Comparison of ENCODE assay signal across 19 mouse cellular contexts in genomic region chr2:120464732-120465396, GRCm38 (mm10). TPM values are rescaled to one million over a fixed set of nuclear protein-coding genes. Genes with fewer than 3 reads are reported as not detected.
A peak's percentile ranks its signal among the peaks of the same experiment; 100 is the strongest.
DNase-seq lines count a peak whose midpoint lies in the region; ATAC-seq and TF ChIP-seq lines count a peak whose summit lies in the region.
"Had no signal": no experiment of that assay in that cellular context is flagged by ENCODE, and none has a peak within 500 bp of the region (broad histone marks: within the 10 kb centered on the region; RNA-seq: fewer than 3 reads in every experiment).

No protein-coding gene starts in this region.

- H3K27ac ChIP-seq in midbrain, embryonic 11.5 days (ENCODE audit: low read depth, low read length) = no peak overlapping the region
- H3K27ac ChIP-seq in midbrain, embryonic 16.5 days (ENCODE audit: low read length) = no peak overlapping the region
- peak overlapping the region; percentile 72; the same call in 1 of the 2 replicates for H3K27ac ChIP-seq in cortical plate, adult 2 months (ENCODE audit: insufficient read depth, low read length)
- H3K27ac ChIP-seq: embryonic facial prominence, embryonic 15.5 days; forebrain, embryonic 12.5 days had no signal

- H3K79me2 ChIP-seq in myocyte (ENCODE audit: control insufficient read depth, insufficient read depth) = no peaks in the 10 kb centered on the region

- TF ChIP-seq POLR2A in cortical plate, adult 2 months (IDR thresholded peaks at IDR 0.05; ENCODE audit: extremely low read depth, insufficient read depth, low read length) = no peak
- no peak for TF ChIP-seq POLR2A in myocyte (IDR thresholded peaks at IDR 0.05; ENCODE audit: insufficient read length, low read depth)

- H3K4me3 ChIP-seq in midbrain, embryonic 11.5 days (ENCODE audit: low read depth, low read length) = no peak overlapping the region
- H3K4me3 ChIP-seq in midbrain, embryonic 16.5 days (ENCODE audit: low read depth, low read length) = no peak overlapping the region
- H3K4me3 ChIP-seq in cortical plate, adult 2 months (ENCODE audit: insufficient read depth, low read length) = no peak overlapping the region
- peak overlapping the region; percentile 8 for H3K4me3 ChIP-seq in myocyte
- H3K4me3 ChIP-seq: embryonic facial prominence, embryonic 15.5 days; forebrain, embryonic 12.5 days had no signal

- WGBS in midbrain, embryonic 11.5 days = 88% methylated on average over 2 of the region's 2 CpGs
- WGBS in midbrain, embryonic 16.5 days = 94% methylated on average over 2 of the region's 2 CpGs

- DNase-seq in midbrain, embryonic 11.5 days (ENCODE audit: low spot score, missing footprints) = peak; percentile 28
- DNase-seq in lung, postnatal 10 days = peak; percentile 25
- DNase-seq in cerebellum, postnatal 4 days (ENCODE audit: low spot score in 2 of 2) = no peak
- no peak for DNase-seq in cerebellum, postnatal 14 days
- DNase-seq: adrenal gland, adult 8-10 months; cerebellum, adult 2 months; heart, postnatal 4 days; kidney, adult 2 months; kidney, postnatal 25 days; right cerebral cortex, postnatal 25 days had no signal

- H3K4me1 ChIP-seq in midbrain, embryonic 11.5 days (ENCODE audit: control insufficient read depth, insufficient read depth, low read length) = no peaks in the 10 kb centered on the region
- H3K4me1 ChIP-seq in midbrain, embryonic 16.5 days (ENCODE audit: control insufficient read depth, insufficient read depth, low read length) = no peaks in the 10 kb centered on the region
- no peaks in the 10 kb centered on the region for H3K4me1 ChIP-seq in cortical plate, adult 2 months (ENCODE audit: control insufficient read depth, insufficient read depth, low read length)
- H3K4me1 ChIP-seq: embryonic facial prominence, embryonic 15.5 days; forebrain, embryonic 12.5 days had no signal

- H3K9ac ChIP-seq in midbrain, embryonic 11.5 days (ENCODE audit: low read length) = no peak overlapping the region
- H3K9ac ChIP-seq in midbrain, embryonic 16.5 days (ENCODE audit: low read depth, low read length) = no peak overlapping the region
- H3K9ac ChIP-seq: embryonic facial prominence, embryonic 15.5 days; forebrain, embryonic 12.5 days had no signal

- ATAC-seq in midbrain, embryonic 11.5 days (ENCODE audit: low FRiP score) = no peak
- ATAC-seq in midbrain, embryonic 16.5 days = no peak
- no peak for ATAC-seq in monocyte, adult 5-6 weeks (replicated peaks; ENCODE audit: insufficient number of reproducible peaks, low FRiP score, low TSS enrichment, poor library complexity, severe bottlenecking)
- ATAC-seq: CD4-positive, CD25-positive, alpha-beta regulatory T cell, adult 4 months; hindbrain, embryonic 16.5 days had no signal

- no peak overlapping the region for H3K4me2 ChIP-seq in midbrain, embryonic 11.5 days
- H3K4me2 ChIP-seq in midbrain, embryonic 16.5 days (ENCODE audit: low read length) = no peak overlapping the region
- peak overlapping the region; percentile 41 for H3K4me2 ChIP-seq in myocyte (ENCODE audit: low read depth)
- H3K4me2 ChIP-seq: embryonic facial prominence, embryonic 15.5 days; forebrain, embryonic 12.5 days had no signal

- H3ac ChIP-seq in myocyte (ENCODE audit: control insufficient read depth, insufficient read length) = no peak overlapping the region

- H3K36me3 ChIP-seq in midbrain, embryonic 11.5 days (ENCODE audit: control insufficient read depth, insufficient read depth, low read length) = no peaks in the 10 kb centered on the region
- no peaks in the 10 kb centered on the region for H3K36me3 ChIP-seq in midbrain, embryonic 16.5 days (ENCODE audit: control insufficient read depth, insufficient read depth, low read length)
- H3K36me3 ChIP-seq in myocyte (ENCODE audit: control insufficient read depth, insufficient read depth) = no peaks in the 10 kb centered on the region
- H3K36me3 ChIP-seq: embryonic facial prominence, embryonic 15.5 days; forebrain, embryonic 12.5 days; G1E had no signal

- no peak for TF ChIP-seq CTCF in cortical plate, adult 2 months (IDR thresholded peaks at IDR 0.05; ENCODE audit: extremely low read depth, insufficient read depth, low read length)

- H3K9me3 ChIP-seq in midbrain, embryonic 11.5 days (ENCODE audit: control insufficient read depth, low read length) = no peaks in the 10 kb centered on the region
- no peaks in the 10 kb centered on the region for H3K9me3 ChIP-seq in midbrain, embryonic 16.5 days (replicated peaks; ENCODE audit: control insufficient read depth, low read length, poor library complexity, severe bottlenecking)
- H3K9me3 ChIP-seq: embryonic facial prominence, embryonic 15.5 days; forebrain, embryonic 12.5 days; G1E had no signal

- no peaks in the 10 kb centered on the region for H3K27me3 ChIP-seq in midbrain, embryonic 11.5 days (ENCODE audit: control insufficient read depth, insufficient read depth, low read length)
- no peaks in the 10 kb centered on the region for H3K27me3 ChIP-seq in midbrain, embryonic 16.5 days (ENCODE audit: control insufficient read depth, insufficient read depth, low read depth, low read length)
- H3K27me3 ChIP-seq in myocyte (ENCODE audit: control insufficient read depth, insufficient read depth, insufficient read length) = no peaks in the 10 kb centered on the region
- H3K27me3 ChIP-seq: embryonic facial prominence, embryonic 15.5 days; forebrain, embryonic 12.5 days had no signal

TF ChIP-seq in myocyte, 11 proteins besides CTCF, POLR2A, EP300 and RAD21:
- no peak for TF ChIP-seq MYOG (IDR thresholded peaks at IDR 0.05; ENCODE audit: control insufficient read depth in 1 of 3, insufficient read depth in 1 of 3, insufficient read length in 2 of 3, low read depth in 2 of 3)
- TF ChIP-seq POLR2AphosphoS2 (IDR thresholded peaks at IDR 0.05; ENCODE audit: insufficient read length, low read depth) = no peak
- TF ChIP-seq TCF12 (IDR thresholded peaks at IDR 0.05; ENCODE audit: insufficient read depth, poor library complexity, severe bottlenecking) = no peak
- no peak for TF ChIP-seq TCF3 (IDR thresholded peaks at IDR 0.05; ENCODE audit: insufficient read length, low read depth)
- TF ChIP-seq USF1 (IDR thresholded peaks at IDR 0.05; ENCODE audit: low read depth) = no peak
- no peak for TF ChIP-seq E2F4 (IDR thresholded peaks at IDR 0.05; ENCODE audit: insufficient read depth)
- no peak for TF ChIP-seq CEBPB (IDR thresholded peaks at IDR 0.05; ENCODE audit: insufficient read depth, poor library complexity, severe bottlenecking)
- TF ChIP-seq MYOD1 (IDR thresholded peaks at IDR 0.05; ENCODE audit: control insufficient read depth in 1 of 3, insufficient read length in 2 of 3, low read depth in 2 of 3) = no peak
- TF ChIP-seq REST (IDR thresholded peaks at IDR 0.05; ENCODE audit: insufficient read depth, insufficient read length) = no peak
- no peak for TF ChIP-seq MAX (IDR thresholded peaks at IDR 0.05; ENCODE audit: low read depth)
- no peak for TF ChIP-seq SRF (IDR thresholded peaks at IDR 0.05; ENCODE audit: control insufficient read depth, insufficient read length, low read depth)

RNA-seq across cellular contexts. Expression of gene Capn3, which starts 9.0 kb away (rescaled TPM):
- 4.8 and 5.9 TPM in 2 replicates for polyA plus RNA-seq in midbrain, embryonic 11.5 days (2014; fragmentation: Nextera tagmentation; extraction: Ambion mirVana)
- 0.53 and 1.1 TPM in 2 replicates for polyA plus RNA-seq in midbrain, embryonic 16.5 days (2015; fragmentation: Nextera tagmentation; extraction: Ambion mirVana)
- polyA plus RNA-seq in cortical plate, adult 2 months (2012; rRNA removed) = 4.9 and 7.5 TPM in 2 replicates
- polyA plus RNA-seq in myocyte (2012; fragmentation: generic; extraction: Trizol) = 15.9 TPM
- 2.0 to 6.3 TPM (median 5.0 TPM) in 3 replicates for total RNA-seq in monocyte, adult 5-6 weeks (2017)
- polyA plus RNA-seq: G1E had no signal

Comparison
In these comparisons a context has a peak if more than half of its experiments do, and no peak if none do; other contexts are left out.
1. DNase-seq: peak in midbrain, embryonic 11.5 days (single experiment) and lung, postnatal 10 days (single experiment); none in cerebellum, postnatal 4 days (0 of 2) and cerebellum, postnatal 14 days (0 of 2).